Mouse (Mus musculus): ENCODE data around the gene Olfr1045. TPM values are rescaled to one million over a fixed set of nuclear protein-coding genes. Genes with fewer than 3 reads are reported as not detected.
"Not testable (repeated sequence)": the region's sequence is repeated elsewhere in the genome, so short reads cannot be mapped to it uniquely, and the experiment has no call there.

The Olfr1045 gene
- polyA plus RNA-seq, 1 experiment from 2014 or later = not detected

DNA sequence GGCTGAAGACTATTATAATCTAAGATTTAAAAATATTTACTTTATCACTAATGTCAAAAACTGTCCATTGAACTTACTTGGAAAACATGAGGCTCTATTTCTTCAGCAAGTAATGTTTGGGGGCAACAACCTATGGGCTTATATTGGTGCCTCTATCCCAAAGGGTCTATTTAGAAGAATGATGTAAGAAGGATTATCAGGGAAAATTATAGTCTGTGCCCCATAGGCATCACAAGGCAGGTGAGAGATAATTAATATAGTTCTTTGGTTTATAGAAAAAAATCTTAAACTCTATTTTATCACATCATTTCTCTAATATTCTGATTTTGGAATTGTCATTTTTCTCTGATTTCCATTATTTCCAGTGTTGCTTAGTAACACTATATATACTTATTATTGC is 25.1 kb downstream of the Olfr1045 start, which contains the start of gene Olfr1044:
Gene Olfr1044, minus strand, starts transcription at position 101 of the 400 bp plus-strand sequence.
- Histone ChIP-seq H3K9me3 (ENCODE audit: low read length) (no peaks in the 10 kb centered on the region), H3K4me1 (ENCODE audit: insufficient read depth) (no peaks in the 10 kb centered on the region), H3K4me3 (ENCODE audit: low read depth, low read length) (no peak within 1 kb of the TSS), H3K27me3 (ENCODE audit: insufficient read depth, low read length) (no peaks in the 10 kb centered on the region), H3K36me3 (replicated peaks; ENCODE audit: insufficient read depth, low read length) (no peaks in the 10 kb centered on the region), H3K27ac (ENCODE audit: low read depth) (no peak within 1 kb of the TSS), H3K9ac (replicated peaks) (no peak within 1 kb of the TSS), H3K4me2 (ENCODE audit: low read depth, low read length) (no peak within 1 kb of the TSS)
- no peak for ATAC-seq
- TF ChIP-seq CTCF (IDR thresholded peaks at IDR 0.05; ENCODE audit: low read depth) = no peak
- no peak for TF ChIP-seq EP300 (IDR thresholded peaks at IDR 0.05; ENCODE audit: low read depth)
- no peak for DNase-seq

DNA sequence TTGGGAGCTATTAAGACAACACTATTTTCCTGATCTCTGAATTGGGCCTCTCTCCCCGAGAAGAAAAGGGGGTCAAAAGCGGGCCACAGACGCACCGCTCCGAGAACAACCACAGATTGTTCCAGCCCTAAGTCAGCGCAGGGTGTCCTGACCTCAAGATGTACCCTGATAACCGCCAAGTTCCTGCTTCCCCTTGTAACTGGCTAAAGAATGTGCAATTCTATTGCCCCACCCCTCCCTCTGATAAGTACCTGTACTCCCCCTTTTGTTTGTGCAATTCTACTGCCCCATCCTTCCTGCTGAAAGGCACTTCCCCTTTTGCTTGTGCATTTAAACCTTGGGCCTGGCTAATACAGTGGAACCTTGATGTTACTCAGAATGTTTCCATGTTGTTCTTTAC is 27.4 kb downstream of the Olfr1045 start:
- not testable (repeated sequence) for H3K36me3 ChIP-seq (replicated peaks; ENCODE audit: insufficient read depth, low read length); H3K4me2 ChIP-seq (ENCODE audit: low read depth, low read length); H3K9ac ChIP-seq (replicated peaks); H3K9me3 ChIP-seq (ENCODE audit: low read length); H3K4me1 ChIP-seq (ENCODE audit: insufficient read depth); H3K27me3 ChIP-seq (ENCODE audit: insufficient read depth, low read length); H3K27ac ChIP-seq (ENCODE audit: low read depth); H3K4me3 ChIP-seq (ENCODE audit: low read depth, low read length)
- peak; percentile 73 for TF ChIP-seq EP300 (IDR thresholded peaks at IDR 0.05; ENCODE audit: low read depth)
- peak; percentile 14 for DNase-seq
- ATAC-seq = 0 out of 2 replicates have a peak, but pooled peaks have one; percentile 29
- 30% methylated on average over 7 of the region's 7 CpGs for WGBS (ENCODE audit: insufficient replicate concordance)

DNA sequence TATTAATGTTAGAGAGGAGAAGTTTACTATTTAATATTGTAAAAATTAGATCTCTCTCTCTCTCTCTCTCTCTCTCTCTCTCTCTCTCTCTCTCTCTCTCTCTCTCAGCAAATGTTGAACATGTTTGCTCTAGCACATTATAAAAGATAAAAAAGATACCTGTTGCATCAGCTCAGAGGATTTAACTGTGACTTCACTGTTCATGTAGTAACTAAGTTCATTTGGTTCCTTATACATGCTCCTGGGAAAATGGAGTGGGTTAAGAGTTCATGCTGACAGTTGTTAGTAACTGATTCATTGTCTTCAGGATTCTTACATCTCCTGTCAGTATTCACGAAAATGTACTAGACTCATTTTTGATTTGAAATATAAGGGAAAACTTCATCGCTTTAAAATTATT is 35.4 kb downstream of the Olfr1045 start, which contains the start of gene Olfr1043:
Gene Olfr1043, minus strand, starts transcription at position 101 of the 400 bp plus-strand sequence.
- no peaks in the 10 kb centered on the region for H3K36me3 ChIP-seq (replicated peaks; ENCODE audit: insufficient read depth, low read length)
- TF ChIP-seq CTCF (IDR thresholded peaks at IDR 0.05; ENCODE audit: low read depth) (no peak), EP300 (IDR thresholded peaks at IDR 0.05; ENCODE audit: low read depth) (no peak)
- H3K4me2 ChIP-seq (ENCODE audit: low read depth, low read length) = no peak within 1 kb of the TSS
- H3K4me3 ChIP-seq (ENCODE audit: low read depth, low read length) = no peak within 1 kb of the TSS
- no peaks in the 10 kb centered on the region for H3K4me1 ChIP-seq (ENCODE audit: insufficient read depth)
- no peaks in the 10 kb centered on the region for H3K27me3 ChIP-seq (ENCODE audit: insufficient read depth, low read length)
- no peak within 1 kb of the TSS for H3K27ac ChIP-seq (ENCODE audit: low read depth)
- no peaks in the 10 kb centered on the region for H3K9me3 ChIP-seq (ENCODE audit: low read length)
- no peak within 1 kb of the TSS for H3K9ac ChIP-seq (replicated peaks)
- 79% methylated on average over 2 of the region's 2 CpGs for WGBS (ENCODE audit: insufficient replicate concordance)
- ATAC-seq = no peak
- DNase-seq = no peak

DNA sequence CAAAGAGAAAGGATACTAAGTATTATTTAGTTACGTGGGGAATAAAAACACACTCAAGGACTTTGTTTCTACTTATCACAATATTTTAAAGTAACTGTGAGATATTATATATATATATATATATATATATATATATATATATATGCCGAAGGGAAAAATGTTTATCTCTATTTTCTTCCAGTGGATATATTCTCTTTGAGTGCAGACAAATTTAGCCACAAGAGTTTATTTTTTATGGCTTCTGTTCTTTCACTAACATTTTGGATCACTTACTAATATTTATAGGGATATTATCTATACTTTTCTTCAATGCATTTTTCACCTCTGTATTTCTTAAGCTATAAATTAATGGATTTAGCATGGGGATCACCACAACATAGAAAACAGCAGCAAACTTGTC is 41.1 kb downstream of the Olfr1045 start, which contains the start of gene Olfr1042:
Gene Olfr1042, minus strand, starts transcription at position 101 of the 400 bp plus-strand sequence.
- no peaks in the 10 kb centered on the region for H3K9me3 ChIP-seq (ENCODE audit: low read length)
- DNase-seq (no peak), ATAC-seq (no peak)
- H3K27me3 ChIP-seq (ENCODE audit: insufficient read depth, low read length) = no peaks in the 10 kb centered on the region
- H3K4me1 ChIP-seq (ENCODE audit: insufficient read depth) = no peaks in the 10 kb centered on the region
- no peak within 1 kb of the TSS for H3K4me2 ChIP-seq (ENCODE audit: low read depth, low read length)
- no peak within 1 kb of the TSS for H3K9ac ChIP-seq (replicated peaks)
- H3K4me3 ChIP-seq (ENCODE audit: low read depth, low read length) = no peak within 1 kb of the TSS
- no peaks in the 10 kb centered on the region for H3K36me3 ChIP-seq (replicated peaks; ENCODE audit: insufficient read depth, low read length)
- H3K27ac ChIP-seq (ENCODE audit: low read depth) = no peak within 1 kb of the TSS
- WGBS (ENCODE audit: insufficient replicate concordance) = 73% methylated on average over 2 of the region's 2 CpGs
- TF ChIP-seq EP300 (IDR thresholded peaks at IDR 0.05; ENCODE audit: low read depth) (no peak), CTCF (IDR thresholded peaks at IDR 0.05; ENCODE audit: low read depth) (no peak)

DNA sequence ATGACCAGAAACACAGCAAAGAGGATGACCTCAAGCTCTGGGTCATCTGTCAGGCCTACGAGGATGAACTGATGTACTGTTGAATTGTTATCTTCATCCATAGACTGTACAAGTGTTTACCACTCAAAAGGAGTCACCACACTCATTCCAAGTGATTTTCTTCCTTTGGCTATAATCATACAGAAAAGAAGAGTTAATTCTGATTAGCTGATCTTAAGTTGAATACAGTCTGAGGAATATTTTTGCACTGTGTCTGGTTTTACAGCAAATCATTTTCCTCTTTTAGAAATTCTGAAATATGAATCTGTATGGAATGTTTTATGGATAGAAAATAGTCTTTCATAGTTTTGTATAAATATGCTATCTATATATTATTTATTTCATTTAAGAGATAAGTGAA is 56.2 kb downstream of the Olfr1045 start, which contains the start of gene Olfr1040:
Gene Olfr1040, minus strand, starts transcription at position 101 of the 400 bp plus-strand sequence.
- TF ChIP-seq CTCF (IDR thresholded peaks at IDR 0.05; ENCODE audit: low read depth) (no peak), EP300 (IDR thresholded peaks at IDR 0.05; ENCODE audit: low read depth) (no peak)
- Histone ChIP-seq H3K4me3 (ENCODE audit: low read depth, low read length) (no peak within 1 kb of the TSS), H3K4me2 (ENCODE audit: low read depth, low read length) (no peak within 1 kb of the TSS), H3K9ac (replicated peaks) (no peak within 1 kb of the TSS), H3K36me3 (replicated peaks; ENCODE audit: insufficient read depth, low read length) (no peaks in the 10 kb centered on the region), H3K4me1 (ENCODE audit: insufficient read depth) (no peaks in the 10 kb centered on the region), H3K27me3 (ENCODE audit: insufficient read depth, low read length) (no peaks in the 10 kb centered on the region), H3K27ac (ENCODE audit: low read depth) (no peak within 1 kb of the TSS), H3K9me3 (ENCODE audit: low read length) (no peaks in the 10 kb centered on the region)
- WGBS (ENCODE audit: insufficient replicate concordance) = 59% methylated on average over 1 of the region's 1 CpGs
- no peak for DNase-seq
- no peak for ATAC-seq

Other genes with a start within 250 kb of the Olfr1045 start
- not detected in 2 replicates for gene Olfr1029, start 229.1 kb downstream of the Olfr1045 start, polyA plus RNA-seq (2015; fragmentation: Nextera tagmentation; extraction: Ambion mirVana)
- gene Olfr1030, start 223.7 kb downstream of the Olfr1045 start, polyA plus RNA-seq (2015; fragmentation: Nextera tagmentation; extraction: Ambion mirVana) = not detected in 2 replicates
- not detected in 2 replicates for gene Olfr1031, start 212.7 kb downstream of the Olfr1045 start, polyA plus RNA-seq (2015; fragmentation: Nextera tagmentation; extraction: Ambion mirVana)
- not detected in 2 replicates for gene Olfr1032, start 197.5 kb downstream of the Olfr1045 start, polyA plus RNA-seq (2015; fragmentation: Nextera tagmentation; extraction: Ambion mirVana)
- gene Olfr1033, start 182.4 kb downstream of the Olfr1045 start, polyA plus RNA-seq (2015; fragmentation: Nextera tagmentation; extraction: Ambion mirVana) = 4.6 and 5.4 TPM in 2 replicates
- 0.15 and 0.22 TPM in 2 replicates for gene Olfr1034, start 157.1 kb downstream of the Olfr1045 start, polyA plus RNA-seq (2015; fragmentation: Nextera tagmentation; extraction: Ambion mirVana)
- not detected in 2 replicates for gene Olfr1036, start 129.0 kb downstream of the Olfr1045 start, polyA plus RNA-seq (2015; fragmentation: Nextera tagmentation; extraction: Ambion mirVana)
- gene Olfr1037, start 115.6 kb downstream of the Olfr1045 start, polyA plus RNA-seq (2015; fragmentation: Nextera tagmentation; extraction: Ambion mirVana) = not detected in 2 replicates
- gene Olfr1039, start 67.1 kb downstream of the Olfr1045 start, polyA plus RNA-seq (2015; fragmentation: Nextera tagmentation; extraction: Ambion mirVana) = not detected in 2 replicates
- gene Olfr1040, start 56.3 kb downstream of the Olfr1045 start, polyA plus RNA-seq (2015; fragmentation: Nextera tagmentation; extraction: Ambion mirVana) = not detected in 2 replicates
- gene Olfr1042, start 41.2 kb downstream of the Olfr1045 start, polyA plus RNA-seq (2015; fragmentation: Nextera tagmentation; extraction: Ambion mirVana) = not detected in 2 replicates
- not detected in 2 replicates for gene Olfr1043, start 35.5 kb downstream of the Olfr1045 start, polyA plus RNA-seq (2015; fragmentation: Nextera tagmentation; extraction: Ambion mirVana)
- not detected in 2 replicates for gene Olfr1044, start 25.2 kb downstream of the Olfr1045 start, polyA plus RNA-seq (2015; fragmentation: Nextera tagmentation; extraction: Ambion mirVana)
- not detected in 2 replicates for gene Olfr52, start 17.3 kb downstream of the Olfr1045 start, polyA plus RNA-seq (2015; fragmentation: Nextera tagmentation; extraction: Ambion mirVana)
- not detected in 2 replicates for gene Olfr1046, start 16.3 kb upstream of the Olfr1045 start, polyA plus RNA-seq (2015; fragmentation: Nextera tagmentation; extraction: Ambion mirVana)
- gene Olfr1047, start 28.4 kb upstream of the Olfr1045 start, polyA plus RNA-seq (2015; fragmentation: Nextera tagmentation; extraction: Ambion mirVana) = not detected in 2 replicates
- not detected in 2 replicates for gene Olfr1048, start 37.3 kb upstream of the Olfr1045 start, polyA plus RNA-seq (2015; fragmentation: Nextera tagmentation; extraction: Ambion mirVana)
- gene Olfr1049, start 55.3 kb upstream of the Olfr1045 start, polyA plus RNA-seq (2015; fragmentation: Nextera tagmentation; extraction: Ambion mirVana) = not detected in 2 replicates
- not detected in 2 replicates for gene Olfr1051, start 76.1 kb upstream of the Olfr1045 start, polyA plus RNA-seq (2015; fragmentation: Nextera tagmentation; extraction: Ambion mirVana)
- gene Olfr1052, start 89.4 kb upstream of the Olfr1045 start, polyA plus RNA-seq (2015; fragmentation: Nextera tagmentation; extraction: Ambion mirVana) = not detected in 2 replicates
- gene Olfr1053, start 112.3 kb upstream of the Olfr1045 start, polyA plus RNA-seq (2015; fragmentation: Nextera tagmentation; extraction: Ambion mirVana) = not detected in 2 replicates
- gene Olfr1054, start 132.4 kb upstream of the Olfr1045 start, polyA plus RNA-seq (2015; fragmentation: Nextera tagmentation; extraction: Ambion mirVana) = not detected in 2 replicates
- not detected in 2 replicates for gene Olfr1055, start 147.3 kb upstream of the Olfr1045 start, polyA plus RNA-seq (2015; fragmentation: Nextera tagmentation; extraction: Ambion mirVana)
- gene Olfr1056, start 159.5 kb upstream of the Olfr1045 start, polyA plus RNA-seq (2015; fragmentation: Nextera tagmentation; extraction: Ambion mirVana) = not detected in 2 replicates
- gene Olfr1057, start 175.4 kb upstream of the Olfr1045 start, polyA plus RNA-seq (2015; fragmentation: Nextera tagmentation; extraction: Ambion mirVana) = not detected in 2 replicates
- gene Olfr1058, start 185.6 kb upstream of the Olfr1045 start, polyA plus RNA-seq (2015; fragmentation: Nextera tagmentation; extraction: Ambion mirVana) = not detected in 2 replicates
- gene Olfr1061, start 211.0 kb upstream of the Olfr1045 start, polyA plus RNA-seq (2015; fragmentation: Nextera tagmentation; extraction: Ambion mirVana) = not detected in 2 replicates
- gene Olfr1062, start 223.7 kb upstream of the Olfr1045 start, polyA plus RNA-seq (2015; fragmentation: Nextera tagmentation; extraction: Ambion mirVana) = not detected in 2 replicates
- not detected in 2 replicates for gene Olfr1065, start 247.6 kb upstream of the Olfr1045 start, polyA plus RNA-seq (2015; fragmentation: Nextera tagmentation; extraction: Ambion mirVana)

Data from liver, postnatal 0 days (tissue).